Mouse (Mus musculus) heart, embryonic 16.5 days (tissue): ENCODE results near the gene Nfasc. TPM values are rescaled to one million over a fixed set of nuclear protein-coding genes. Genes with fewer than 3 reads are reported as not detected.
A peak's percentile ranks its signal among the peaks of the same experiment; 100 is the strongest.

Source experiments
- ATAC-seq: fragments of 200-750 bp; cut with Nextera tagmentation; replicated peaks from 2 replicates; pipeline ENCODE4 v1.8.0; 2017; ENCODE audit warnings: moderate number of reproducible peaks; ENCODE audit not compliant: insufficient read depth, low FRiP score; ENCODE audit errors: extremely low read depth
- H3K27ac ChIP-seq: fragments of 300-500 bp; sonication (generic); 2 replicates; pipeline ENCODE4 v1.5.1; 2014; ENCODE audit warnings: mild to moderate bottlenecking, low read length, control low read depth, moderate library complexity
- H3K27me3 ChIP-seq: fragments of 300-500 bp; sonication (generic); 2 replicates; pipeline ENCODE4 v1.6.1; 2014; ENCODE audit warnings: low read length, mixed read lengths; ENCODE audit not compliant: control insufficient read depth, insufficient read depth
- H3K36me3 ChIP-seq: fragments of 300-500 bp; sonication (generic); 2 replicates; pipeline ENCODE4 v1.6.1; 2014; ENCODE audit not compliant: control insufficient read depth, insufficient read depth
- H3K4me1 ChIP-seq: fragments of 300-500 bp; sonication (generic); 2 replicates; pipeline ENCODE4 v1.6.1; 2014; ENCODE audit warnings: low read length, mixed read lengths; ENCODE audit not compliant: control insufficient read depth, insufficient read depth
- H3K4me2 ChIP-seq: fragments of 300-500 bp; sonication (generic); 2 replicates; pipeline ENCODE4 v1.6.1; 2014; ENCODE audit warnings: low read depth, mild to moderate bottlenecking, control low read depth, low read length
- H3K4me3 ChIP-seq: fragments of 300-500 bp; sonication (generic); 2 replicates; pipeline ENCODE4 v1.5.1; 2014; ENCODE audit warnings: mild to moderate bottlenecking, control low read depth, low read length
- H3K9ac ChIP-seq: fragments of 300-500 bp; sonication (generic); 2 replicates; pipeline ENCODE4 v1.6.1; 2014; ENCODE audit warnings: low read length, control low read depth
- H3K9me3 ChIP-seq: fragments of 300-500 bp; sonication (generic); replicated peaks from 2 replicates; pipeline ENCODE4 v1.6.1; 2016; ENCODE audit warnings: low read length; ENCODE audit not compliant: control insufficient read depth
- WGBS: fragments of 180-500 bp; shearing (Covaris S2); extraction: QIAGEN DNeasy Blood & Tissue Kit; methylation state at CpG from one replicate; pipeline ENCODE4 v1.1.7; 2014; 5-methylcytosine and 5-hydroxymethylcytosine counted together
- polyA plus RNA-seq: library from polyadenylated mRNA; unstranded; fragments of >200 nt; fragmentation: Nextera tagmentation; extraction: Ambion mirVana; gene quantifications from 2 replicates; pipeline ENCODE4 v1.2.1, GENCODE M21; 2015

Gene Nfasc
- 0.32 and 0.38 TPM in 2 replicates for polyA plus RNA-seq

GRCm38 (mm10) chr1:132741175-132741997 is at the start of gene Nfasc:
Gene Nfasc (minus strand): TSS chr1:132741797.
- Histone ChIP-seq H3K36me3 (no peaks in the 10 kb centered on the region), H3K4me3 (peak within 1 kb of the TSS; percentile 36), H3K9me3 (no peaks in the 10 kb centered on the region), H3K4me2 (peak within 1 kb of the TSS; percentile 58), H3K4me1 (peaks cover 7% of the 10 kb centered on the region; the same call in 1 of the 2 replicates), H3K9ac (peak within 1 kb of the TSS; percentile 0; the same call in 1 of the 2 replicates), H3K27ac (no peak within 1 kb of the TSS), H3K27me3 (peaks cover 56% of the 10 kb centered on the region)
- ATAC-seq: 0 out of 2 replicates have a peak, but pooled peaks have one; percentile 19
- WGBS: 5% methylated on average over 51 of the region's 51 CpGs

- Histone ChIP-seq H3K9me3 (no peaks in the 10 kb centered on the region), H3K27me3 (no peaks in the 10 kb centered on the region), H3K4me1 (peaks cover 10% of the 10 kb centered on the region), H3K36me3 (no peaks in the 10 kb centered on the region), H3K27ac (no peak overlapping the region), H3K4me2 (no peak overlapping the region), H3K4me3 (no peak overlapping the region), H3K9ac (no peak overlapping the region)
- ATAC-seq: no peak
- WGBS: 77% methylated on average over 6 of the region's 6 CpGs
Measured at GRCm38 (mm10) chr1:132791049-132791448, 49.5 kb upstream of the Nfasc start.

- Histone ChIP-seq H3K9ac (no peak overlapping the region), H3K36me3 (no peaks in the 10 kb centered on the region), H3K4me2 (no peak overlapping the region), H3K4me1 (peaks cover 10% of the 10 kb centered on the region), H3K4me3 (no peak overlapping the region), H3K9me3 (no peaks in the 10 kb centered on the region), H3K27ac (peak overlapping the region; percentile 80), H3K27me3 (no peaks in the 10 kb centered on the region)
- peak; percentile 85 for ATAC-seq
- 28% methylated on average over 5 of the region's 5 CpGs for whole genome bisulfite sequencing
Measured at GRCm38 (mm10) chr1:132786866-132787265, 45.3 kb upstream of the Nfasc start.

GRCm38 (mm10) chr1:132781607-132782445 is 40.2 kb upstream of the Nfasc start:
- no peak overlapping the region for H3K4me3 ChIP-seq
- no peak for ATAC-seq
- H3K4me2 ChIP-seq: no peak overlapping the region
- H3K9me3 ChIP-seq: no peaks in the 10 kb centered on the region
- no peak overlapping the region for H3K9ac ChIP-seq
- no peaks in the 10 kb centered on the region for H3K36me3 ChIP-seq
- no peak overlapping the region for H3K27ac ChIP-seq
- H3K4me1 ChIP-seq: peaks cover 3% of the 10 kb centered on the region; the same call in 1 of the 2 replicates
- 70% methylated on average over 13 of the region's 13 CpGs for WGBS
- H3K27me3 ChIP-seq: no peaks in the 10 kb centered on the region

- 82% methylated on average over 5 of the region's 5 CpGs for WGBS
- ATAC-seq: no peak
- no peak overlapping the region for H3K9ac ChIP-seq
Measured at GRCm38 (mm10) chr1:132780961-132781360, 39.4 kb upstream of the Nfasc start.

GRCm38 (mm10) chr1:132780254-132780653 is 38.7 kb upstream of the Nfasc start:
- 86% methylated on average over 1 of the region's 1 CpGs for WGBS
- no peaks in the 10 kb centered on the region for H3K4me1 ChIP-seq
- H3K9me3 ChIP-seq: no peaks in the 10 kb centered on the region
- no peak overlapping the region for H3K9ac ChIP-seq
- no peak overlapping the region for H3K4me2 ChIP-seq
- no peak overlapping the region for H3K27ac ChIP-seq
- H3K27me3 ChIP-seq: no peaks in the 10 kb centered on the region
- H3K36me3 ChIP-seq: no peaks in the 10 kb centered on the region
- no peak for ATAC-seq
- no peak overlapping the region for H3K4me3 ChIP-seq

More at GRCm38 (mm10) chr1:132780961-132781360, 39.4 kb upstream of the Nfasc start:
- Histone ChIP-seq H3K4me2 (no peak overlapping the region), H3K27ac (no peak overlapping the region), H3K9me3 (no peaks in the 10 kb centered on the region), H3K27me3 (no peaks in the 10 kb centered on the region), H3K36me3 (no peaks in the 10 kb centered on the region), H3K4me1 (no peaks in the 10 kb centered on the region), H3K4me3 (no peak overlapping the region)

GRCm38 (mm10) chr1:132774959-132775358 is 33.4 kb upstream of the Nfasc start:
- no peaks in the 10 kb centered on the region for H3K36me3 ChIP-seq
- no peak for ATAC-seq
- H3K4me2 ChIP-seq: no peak overlapping the region
- H3K27me3 ChIP-seq: peaks cover 4% of the 10 kb centered on the region; the same call in 1 of the 2 replicates
- H3K9ac ChIP-seq: no peak overlapping the region
- no peak overlapping the region for H3K27ac ChIP-seq
- WGBS: 74% methylated on average over 6 of the region's 6 CpGs
- H3K9me3 ChIP-seq: no peaks in the 10 kb centered on the region
- H3K4me1 ChIP-seq: no peaks in the 10 kb centered on the region
- no peak overlapping the region for H3K4me3 ChIP-seq

- H3K9me3 ChIP-seq: no peaks in the 10 kb centered on the region
- H3K4me3 ChIP-seq: no peak overlapping the region
- no peaks in the 10 kb centered on the region for H3K36me3 ChIP-seq
- no peak for ATAC-seq
- 26% methylated on average over 5 of the region's 5 CpGs for WGBS
- H3K27me3 ChIP-seq: peaks cover 4% of the 10 kb centered on the region; the same call in 1 of the 2 replicates
- H3K27ac ChIP-seq: no peak overlapping the region
- no peak overlapping the region for H3K4me2 ChIP-seq
- no peaks in the 10 kb centered on the region for H3K4me1 ChIP-seq
- H3K9ac ChIP-seq: no peak overlapping the region
Measured at GRCm38 (mm10) chr1:132771377-132771776, 29.8 kb upstream of the Nfasc start.
